Mouse (Mus musculus) splenic B cell, adult 2 months (primary cell): ENCODE results near the gene Evx2.

Source experiments
- DNase-seq: peaks from one replicate; pipeline ENCODE4 v3.0.0-alpha.2; 2011; ENCODE audit warnings: low read depth, low spot score
- H3K27me3 ChIP-seq: 2 replicates; pipeline ENCODE4 v1.6.1; 2012; ENCODE audit warnings: mild to moderate bottlenecking, low read length, moderate library complexity, mixed read lengths; ENCODE audit not compliant: control insufficient read depth, poor library complexity, insufficient read depth, severe bottlenecking
- H3K36me3 ChIP-seq: 2 replicates; pipeline ENCODE4 v1.6.1; 2012; ENCODE audit warnings: mild to moderate bottlenecking, low read length, moderate library complexity, mixed read lengths; ENCODE audit not compliant: control insufficient read depth, poor library complexity, insufficient read depth, severe bottlenecking

Evx2 gene

GRCm38 (mm10) chr2:74679596-74679971, 20.2 kb upstream of the Evx2 start:
- no peaks in the 10 kb centered on the region for H3K36me3 ChIP-seq
- DNase-seq: no peak
- peaks cover 6% of the 10 kb centered on the region for H3K27me3 ChIP-seq

- DNase-seq: no peak
- H3K36me3 ChIP-seq: no peaks in the 10 kb centered on the region
- peaks cover 6% of the 10 kb centered on the region for H3K27me3 ChIP-seq
Observed at GRCm38 (mm10) chr2:74678891-74679595, 19.7 kb upstream of the Evx2 start, which contains the start of gene Hoxd11. Gene Hoxd11 (plus strand): TSS chr2:74679557.

DNA sequence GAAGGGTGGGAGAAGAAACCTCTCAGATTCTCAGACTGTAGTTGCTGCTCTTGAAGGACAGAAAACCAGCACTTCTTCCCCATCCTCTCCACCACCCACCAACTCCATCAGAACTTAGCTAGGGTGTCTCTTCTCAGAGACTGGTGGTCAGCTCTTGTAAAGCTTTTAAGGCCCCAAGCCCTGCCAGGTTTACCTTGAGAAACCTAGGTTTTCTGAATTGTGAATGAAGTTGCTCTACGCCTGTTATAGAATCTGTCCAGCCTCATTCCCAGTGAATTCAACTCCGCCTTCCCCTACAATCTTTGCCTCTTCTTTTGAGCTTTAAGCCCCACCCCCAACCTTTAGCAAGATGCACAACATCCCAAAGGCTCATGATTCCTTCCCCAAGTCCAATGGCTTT, 17.7 kb upstream of the Evx2 start:
- H3K36me3 ChIP-seq: no peaks in the 10 kb centered on the region
- DNase-seq: no peak

GRCm38 (mm10) chr2:74676376-74677052, 17.2 kb upstream of the Evx2 start:
- no peak for DNase-seq
- Histone ChIP-seq H3K27me3 (peaks cover 2% of the 10 kb centered on the region), H3K36me3 (no peaks in the 10 kb centered on the region)

More for the DNA sequence above, 17.7 kb upstream of the Evx2 start:
- peaks cover 2% of the 10 kb centered on the region for H3K27me3 ChIP-seq

- H3K27me3 ChIP-seq: peaks cover 2% of the 10 kb centered on the region
- no peak for DNase-seq
- no peaks in the 10 kb centered on the region for H3K36me3 ChIP-seq
Observed at GRCm38 (mm10) chr2:74675666-74676282, 16.4 kb upstream of the Evx2 start.

GRCm38 (mm10) chr2:74674881-74675665, 15.7 kb upstream of the Evx2 start, which contains the start of gene Hoxd12:
Gene Hoxd12 (plus strand): TSS chr2:74675013.
- DNase-seq: no peak

GRCm38 (mm10) chr2:74673835-74674425, 14.6 kb upstream of the Evx2 start:
- peaks cover 2% of the 10 kb centered on the region; the same call in 1 of the 2 replicates for H3K27me3 ChIP-seq
- DNase-seq: no peak
- H3K36me3 ChIP-seq: no peaks in the 10 kb centered on the region

More at GRCm38 (mm10) chr2:74674881-74675665, 15.7 kb upstream of the Evx2 start, which contains the start of gene Hoxd12:
- peaks cover 2% of the 10 kb centered on the region for H3K27me3 ChIP-seq
- H3K36me3 ChIP-seq: no peaks in the 10 kb centered on the region

DNA sequence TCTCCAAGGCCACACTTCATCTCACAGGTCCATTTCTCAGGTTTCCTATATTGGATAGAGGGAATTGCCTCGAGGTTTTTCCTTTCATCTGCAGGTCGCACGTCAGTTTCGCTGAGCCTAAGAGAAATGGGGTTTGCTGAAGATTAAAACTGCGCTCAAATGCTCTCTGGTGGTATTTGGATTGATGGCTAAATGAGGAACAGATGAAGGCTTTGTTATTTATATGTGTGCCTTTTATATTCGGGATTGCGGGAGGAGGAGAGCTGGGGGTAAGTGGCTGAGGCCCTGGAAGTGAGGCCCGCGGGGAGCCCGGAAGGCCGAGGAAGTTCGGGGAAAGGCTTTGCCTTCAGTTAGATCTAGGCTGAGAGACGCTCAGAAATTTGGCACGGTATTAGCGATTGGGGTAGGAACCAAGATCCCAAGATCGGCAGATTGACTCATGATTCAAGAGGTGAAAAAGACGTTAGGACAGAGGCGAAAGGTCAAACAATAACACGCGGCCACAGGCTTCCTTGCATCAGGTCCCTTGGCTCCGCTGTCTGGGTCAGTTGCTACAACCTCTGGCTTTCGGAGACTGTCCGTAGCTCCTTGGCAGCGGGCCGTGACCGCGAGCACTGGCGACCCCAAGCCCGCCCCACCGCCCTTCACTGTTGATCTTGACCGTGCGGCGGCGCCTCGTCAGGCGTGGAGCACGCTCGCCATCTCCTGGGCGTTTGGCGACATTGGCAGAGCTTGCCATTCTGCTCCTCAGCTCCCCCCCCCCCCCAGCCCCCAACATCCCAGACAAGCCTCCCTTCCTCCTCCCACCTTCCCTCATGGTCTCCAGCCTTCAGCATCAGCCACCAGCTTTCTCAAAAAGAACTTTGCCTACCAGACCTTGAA, 13.4 kb upstream of the Evx2 start:
- Histone ChIP-seq H3K36me3 (no peaks in the 10 kb centered on the region), H3K27me3 (peaks cover 6% of the 10 kb centered on the region)
- peak; percentile 71 for DNase-seq

- Histone ChIP-seq H3K36me3 (no peaks in the 10 kb centered on the region), H3K27me3 (peaks cover 6% of the 10 kb centered on the region)
- no peak for DNase-seq
Observed at GRCm38 (mm10) chr2:74671847-74672246, 12.5 kb upstream of the Evx2 start.

- Histone ChIP-seq H3K36me3 (no peaks in the 10 kb centered on the region), H3K27me3 (peaks cover 6% of the 10 kb centered on the region)
- no peak for DNase-seq
Observed at GRCm38 (mm10) chr2:74670632-74671188, 11.4 kb upstream of the Evx2 start.

- Histone ChIP-seq H3K27me3 (peaks cover 6% of the 10 kb centered on the region; the same call in 1 of the 2 replicates), H3K36me3 (no peaks in the 10 kb centered on the region)
- DNase-seq: no peak
Observed at GRCm38 (mm10) chr2:74669650-74670235, 10.4 kb upstream of the Evx2 start.

- no peak for DNase-seq
- H3K36me3 ChIP-seq: no peaks in the 10 kb centered on the region
- H3K27me3 ChIP-seq: peaks cover 6% of the 10 kb centered on the region; the same call in 1 of the 2 replicates
Observed at GRCm38 (mm10) chr2:74669230-74669578, 9.8 kb upstream of the Evx2 start.
